In genomic region chr12:28622641-28623040, GRCm38 (mm10) we compare ENCODE assay signal across 21 mouse cellular contexts. TPM values are rescaled to one million over a fixed set of nuclear protein-coding genes. Genes with fewer than 3 reads are reported as not detected.
DNase-seq lines count a peak whose midpoint lies in the region; ATAC-seq lines count a peak whose summit lies in the region.
"Had no signal": no experiment of that assay in that cellular context is flagged by ENCODE, and none has a peak within 500 bp of the region (broad histone marks: within the 10 kb centered on the region; RNA-seq: fewer than 3 reads in every experiment).

No protein-coding gene starts in this region.

- WGBS in heart, embryonic 11.5 days (ENCODE audit: insufficient replicate concordance) = 56% methylated on average over 1 of the region's 1 CpGs
- 62% methylated on average over 1 of the region's 1 CpGs for WGBS in kidney, embryonic 15.5 days

- no peak overlapping the region for H3K9ac ChIP-seq in heart, embryonic 11.5 days (ENCODE audit: low read depth, low read length)
- no peak overlapping the region for H3K9ac ChIP-seq in kidney, embryonic 15.5 days
- H3K9ac ChIP-seq: forebrain, embryonic 15.5 days; hindbrain, embryonic 15.5 days had no signal

- peaks cover 19% of the 10 kb centered on the region for H3K4me1 ChIP-seq in heart, embryonic 11.5 days (ENCODE audit: control insufficient read depth, insufficient read depth, low read length)
- peaks cover 25% of the 10 kb centered on the region for H3K4me1 ChIP-seq in kidney, embryonic 15.5 days
- peaks cover 81% of the 10 kb centered on the region for H3K4me1 ChIP-seq in megakaryocyte, embryonic 14.5 days

- ATAC-seq in heart, embryonic 11.5 days (replicated peaks; ENCODE audit: insufficient number of reproducible peaks, low FRiP score, low TSS enrichment) = no peak
- ATAC-seq in kidney, embryonic 15.5 days (replicated peaks; ENCODE audit: low FRiP score) = no peak
- ATAC-seq in megakaryocyte, adult 5-6 weeks (ENCODE audit: poor library complexity, severe bottlenecking) = no peak
- ATAC-seq: forebrain, embryonic 15.5 days had no signal

- H3K4me2 ChIP-seq in heart, embryonic 11.5 days = peak overlapping the region; percentile 53; the same call in 1 of the 2 replicates
- no peak overlapping the region for H3K4me2 ChIP-seq in kidney, embryonic 15.5 days
- H3K4me2 ChIP-seq: forebrain, embryonic 15.5 days; hindbrain, embryonic 15.5 days had no signal

- no peak overlapping the region for H3K4me3 ChIP-seq in heart, embryonic 11.5 days (ENCODE audit: low read depth, low read length)
- H3K4me3 ChIP-seq in kidney, embryonic 15.5 days (replicated peaks) = no peak overlapping the region
- H3K4me3 ChIP-seq in megakaryocyte, embryonic 14.5 days (replicated peaks) = peak overlapping the region; percentile 57
- H3K4me3 ChIP-seq: erythroblast, embryonic 14.5 days; forebrain, embryonic 15.5 days; hindbrain, embryonic 15.5 days; midbrain, embryonic 10.5 days had no signal

- H3K9me3 ChIP-seq in heart, embryonic 11.5 days (replicated peaks; ENCODE audit: control insufficient read depth, low read length) = no peaks in the 10 kb centered on the region
- no peaks in the 10 kb centered on the region for H3K9me3 ChIP-seq in kidney, embryonic 15.5 days (replicated peaks)
- H3K9me3 ChIP-seq in megakaryocyte, embryonic 14.5 days = 0 out of 2 replicates have a peak, but pooled peaks cover 1% of the 10 kb centered on the region
- H3K9me3 ChIP-seq: forebrain, embryonic 15.5 days; hindbrain, embryonic 15.5 days; midbrain, embryonic 10.5 days had no signal

- H3K36me3 ChIP-seq in heart, embryonic 11.5 days (ENCODE audit: control insufficient read depth, insufficient read depth, low read length) = no peaks in the 10 kb centered on the region
- H3K36me3 ChIP-seq in kidney, embryonic 15.5 days = no peaks in the 10 kb centered on the region; the same call in 1 of the 2 replicates
- peaks cover 6% of the 10 kb centered on the region for H3K36me3 ChIP-seq in megakaryocyte, embryonic 14.5 days (replicated peaks; ENCODE audit: low read length)
- H3K36me3 ChIP-seq: forebrain, embryonic 15.5 days; hindbrain, embryonic 15.5 days; midbrain, embryonic 10.5 days had no signal

- H3K27me3 ChIP-seq in heart, embryonic 11.5 days (ENCODE audit: control insufficient read depth, insufficient read depth, low read length) = no peaks in the 10 kb centered on the region
- no peaks in the 10 kb centered on the region for H3K27me3 ChIP-seq in kidney, embryonic 15.5 days
- peaks cover 14% of the 10 kb centered on the region for H3K27me3 ChIP-seq in megakaryocyte, embryonic 14.5 days (replicated peaks)
- H3K27me3 ChIP-seq: forebrain, embryonic 15.5 days; hindbrain, embryonic 15.5 days had no signal

- H3K27ac ChIP-seq in heart, embryonic 11.5 days (ENCODE audit: low read depth, low read length) = 0 out of 2 replicates have a peak overlapping the region, but pooled peaks have one; percentile 11
- H3K27ac ChIP-seq in kidney, embryonic 15.5 days = peak overlapping the region; percentile 19
- H3K27ac ChIP-seq: forebrain, embryonic 15.5 days; hindbrain, embryonic 15.5 days; midbrain, embryonic 10.5 days had no signal

- no peak for DNase-seq in heart, adult 9 months (ENCODE audit: low spot score in 2 of 2)
- no peak for DNase-seq in kidney, postnatal 25 days
- DNase-seq in ovary, adult 18-20 months (ENCODE audit: low spot score) = no peak
- DNase-seq: adrenal gland, postnatal 14 days; B cell, adult 2 months; cerebellum, adult 18-20 months; cerebellum, postnatal 36 days; thymus, adult 18-20 months had no signal

RNA-seq across cellular contexts. Expression of gene Colec11, which starts 0.5 kb away (rescaled TPM):
- polyA plus RNA-seq in heart, embryonic 11.5 days (2014; fragmentation: Nextera tagmentation; extraction: Ambion mirVana) = 8.4 and 9.2 TPM in 2 replicates
- 3.3 and 4.8 TPM in 2 replicates for polyA plus RNA-seq in kidney, embryonic 15.5 days (2015; fragmentation: Nextera tagmentation; extraction: Ambion mirVana)
- polyA plus RNA-seq in megakaryocyte, embryonic 14.5 days (2012; ENCODE audit: insufficient read depth, low replicate concordance) = 20.7 and 32.6 TPM in 2 replicates
- total RNA-seq in megakaryocyte, adult 5-6 weeks (2015) = 0.25 TPM in 1 of 2 replicates, not detected in the other
- 0.92 TPM in 1 of 2 replicates, not detected in the other for total RNA-seq in megakaryocyte, adult 5-6 weeks (2017)
- polyA plus RNA-seq: embryonic facial prominence, embryonic 11.5 days; erythroblast, embryonic 14.5 days had no signal

RNA-seq across cellular contexts. Expression of gene Rps7, which starts 13.1 kb away (rescaled TPM):
- polyA plus RNA-seq in heart, embryonic 11.5 days (2014; fragmentation: Nextera tagmentation; extraction: Ambion mirVana) = 591 and 599 TPM in 2 replicates
- 680 and 816 TPM in 2 replicates for polyA plus RNA-seq in kidney, embryonic 15.5 days (2015; fragmentation: Nextera tagmentation; extraction: Ambion mirVana)
- 23.0 and 205 TPM in 2 replicates for polyA plus RNA-seq in megakaryocyte, embryonic 14.5 days (2012; ENCODE audit: insufficient read depth, low replicate concordance)
- 1,498 and 1,642 TPM in 2 replicates for total RNA-seq in megakaryocyte, adult 5-6 weeks (2015)
- 2,690 and 2,962 TPM in 2 replicates for total RNA-seq in megakaryocyte, adult 5-6 weeks (2017)

RNA-seq across cellular contexts. Expression of gene Rnaseh1, which starts 26.8 kb away (rescaled TPM):
- 18.1 and 20.2 TPM in 2 replicates for polyA plus RNA-seq in heart, embryonic 11.5 days (2014; fragmentation: Nextera tagmentation; extraction: Ambion mirVana)
- polyA plus RNA-seq in kidney, embryonic 15.5 days (2015; fragmentation: Nextera tagmentation; extraction: Ambion mirVana) = 33.4 and 34.2 TPM in 2 replicates
- polyA plus RNA-seq in megakaryocyte, embryonic 14.5 days (2012; ENCODE audit: insufficient read depth, low replicate concordance) = 8.1 TPM in 1 of 2 replicates, not detected in the other
- total RNA-seq in megakaryocyte, adult 5-6 weeks (2015) = 17.1 and 21.2 TPM in 2 replicates
- 13.5 and 19.5 TPM in 2 replicates for total RNA-seq in megakaryocyte, adult 5-6 weeks (2017)

RNA-seq across cellular contexts. Expression of gene Allc, which starts 40.3 kb away (rescaled TPM):
- polyA plus RNA-seq in heart, embryonic 11.5 days (2014; fragmentation: Nextera tagmentation; extraction: Ambion mirVana) = not detected in 2 replicates
- polyA plus RNA-seq in kidney, embryonic 15.5 days (2015; fragmentation: Nextera tagmentation; extraction: Ambion mirVana) = not detected in 2 replicates
- polyA plus RNA-seq in megakaryocyte, embryonic 14.5 days (2012; ENCODE audit: insufficient read depth, low replicate concordance) = not detected in 2 replicates
- total RNA-seq in megakaryocyte, adult 5-6 weeks (2015) = not detected in 2 replicates
- not detected in 2 replicates for total RNA-seq in megakaryocyte, adult 5-6 weeks (2017)
- total RNA-seq: adrenal gland, postnatal 14 days; gastrocnemius, adult 18-20 months had no signal
- polyA plus RNA-seq: embryonic facial prominence, embryonic 11.5 days; erythroblast, embryonic 14.5 days; hindbrain, embryonic 15.5 days; limb, embryonic 11.5 days; midbrain, embryonic 10.5 days; neural tube, embryonic 11.5 days; stomach, embryonic 14.5 days had no signal

RNA-seq across cellular contexts. Expression of gene Adi1, which starts 52.4 kb away (rescaled TPM):
- polyA plus RNA-seq in heart, embryonic 11.5 days (2014; fragmentation: Nextera tagmentation; extraction: Ambion mirVana) = 44.7 and 46.2 TPM in 2 replicates
- 85.3 and 90.4 TPM in 2 replicates for polyA plus RNA-seq in kidney, embryonic 15.5 days (2015; fragmentation: Nextera tagmentation; extraction: Ambion mirVana)
- polyA plus RNA-seq in megakaryocyte, embryonic 14.5 days (2012; ENCODE audit: insufficient read depth, low replicate concordance) = 5.1 TPM in 1 of 2 replicates, not detected in the other
- total RNA-seq in megakaryocyte, adult 5-6 weeks (2015) = 28.8 and 32.0 TPM in 2 replicates
- total RNA-seq in megakaryocyte, adult 5-6 weeks (2017) = 7.6 and 9.1 TPM in 2 replicates
